11 mouse cellular contexts compared by ENCODE assay signal in the genomic region with DNA sequence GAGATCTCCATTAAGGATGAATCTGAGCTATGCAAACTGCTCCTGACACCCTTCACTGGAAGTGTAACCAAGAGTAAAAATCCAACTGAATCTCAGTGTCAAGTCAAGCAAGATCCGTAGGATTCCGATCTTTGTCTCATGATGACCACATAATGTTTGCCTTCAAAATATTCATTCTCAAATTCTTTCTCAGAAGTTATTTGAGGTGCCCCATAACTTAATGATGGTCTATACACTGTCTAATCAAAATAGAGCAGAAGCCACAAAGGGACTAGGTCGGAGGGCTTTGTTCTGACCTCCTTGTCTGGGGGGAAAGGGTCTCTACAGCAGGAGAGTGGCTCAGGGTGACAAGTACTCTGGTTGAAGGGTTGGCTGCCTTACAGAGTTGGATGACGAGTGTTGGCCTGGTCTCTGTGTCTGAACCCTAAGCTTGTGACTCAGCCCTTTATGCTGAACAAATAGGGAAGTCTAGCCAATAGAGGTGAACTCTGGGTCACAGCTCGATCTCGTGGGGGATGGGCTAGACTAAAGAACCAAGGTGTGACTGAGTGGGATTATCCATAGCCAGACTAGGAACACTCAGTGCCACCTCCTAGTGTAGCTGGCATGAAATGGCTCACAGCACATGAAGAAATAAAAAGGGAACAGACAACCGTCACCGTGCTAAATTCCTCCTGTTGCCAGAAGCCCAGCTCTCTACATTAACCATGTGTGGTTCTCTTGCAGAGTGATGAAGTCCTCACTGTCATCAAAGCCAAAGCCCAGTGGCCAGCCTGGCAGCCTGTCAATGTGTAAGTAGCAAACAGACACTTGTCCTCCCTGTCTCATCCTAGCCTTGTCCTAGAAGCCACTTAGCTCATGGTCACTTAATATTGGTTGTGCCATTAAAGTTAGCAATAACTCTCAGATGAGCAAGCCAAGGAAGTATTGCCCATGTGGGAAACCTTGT.
A peak's percentile ranks its signal among the peaks of the same experiment; 100 is the strongest.
DNase-seq lines count a peak whose midpoint lies in the region; ATAC-seq lines count a peak whose summit lies in the region.
"Had no signal": no experiment of that assay in that cellular context is flagged by ENCODE, and none has a peak within 500 bp of the region (broad histone marks: within the 10 kb centered on the region; RNA-seq: fewer than 3 reads in every experiment).

No protein-coding gene starts in this region.

- DNase-seq in urinary bladder, adult 18-20 months (ENCODE audit: low spot score in 2 of 2) = peak; percentile 20 to 54
- DNase-seq in urinary bladder, adult 2 months (ENCODE audit: low spot score) = no peak
- peak; percentile 27 to 53 for DNase-seq in heart, adult 9 months (ENCODE audit: low spot score in 2 of 2)
- DNase-seq in lung, postnatal 14 days = peak; percentile 32
- no peak for DNase-seq in cerebellum, postnatal 36 days
- DNase-seq: cerebellum, adult 2 months; gastrocnemius, postnatal 25 days; spleen, adult 18-20 months had no signal

- ATAC-seq in erythroblast, adult 5-6 weeks (replicated peaks; ENCODE audit: low FRiP score, poor library complexity, severe bottlenecking) = no peak
- ATAC-seq in frontal cortex, adult (ENCODE audit: low TSS enrichment) = no peak
- ATAC-seq: forebrain, embryonic 14.5 days had no signal

Comparison
In these comparisons a context has a peak if more than half of its experiments do, and no peak if none do; other contexts are left out.
1. DNase-seq: peak in urinary bladder, adult 18-20 months (2 of 2), heart, adult 9 months (2 of 2) and lung, postnatal 14 days (single experiment); none in urinary bladder, adult 2 months (single experiment) and cerebellum, postnatal 36 days (0 of 2).